Mouse (Mus musculus): ENCODE measurements around the gene Wbp1.

The Wbp1 gene

GRCm38 (mm10) chr6:83115682-83116372, 5.5 kb downstream of the Wbp1 start:
- no peak for DNase-seq

DNA sequence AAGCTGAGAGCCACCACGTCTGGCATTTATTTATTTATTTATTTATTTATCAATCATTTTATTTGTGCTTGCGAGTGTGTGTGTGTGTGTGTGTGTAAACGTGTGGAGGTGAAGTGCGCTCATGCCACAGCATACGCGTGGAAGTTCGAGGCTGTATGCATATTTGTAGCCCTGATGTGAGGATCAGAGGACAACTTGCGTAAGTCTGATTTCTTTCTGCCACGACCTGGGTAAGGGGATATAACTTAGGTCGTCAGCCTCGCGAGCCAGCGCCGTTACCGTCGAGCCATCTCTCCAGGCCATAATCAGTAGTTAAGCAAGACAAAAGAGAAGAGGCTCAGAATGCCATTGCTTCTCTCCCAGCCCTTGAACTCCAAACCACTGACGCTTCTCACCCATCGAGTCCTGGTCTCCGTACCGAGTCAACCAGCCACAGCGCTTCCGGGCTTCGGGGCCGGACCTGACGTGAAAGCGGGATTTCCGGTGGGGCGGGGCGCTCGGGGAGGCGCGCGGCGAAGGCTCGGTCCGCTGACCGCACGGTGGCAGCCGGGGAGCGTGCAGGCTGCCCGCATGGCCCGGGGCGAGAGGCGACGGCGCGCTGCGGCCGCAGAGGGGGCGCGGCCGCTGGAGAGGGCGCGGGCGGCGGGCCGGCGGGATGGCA, 6.2 kb downstream of the Wbp1 start, which contains the start of gene Mogs:
TSS of gene Mogs (plus strand) at position 486 of the 661 bp plus-strand sequence.
- peak; percentile 96 to 97 for DNase-seq

GRCm38 (mm10) chr6:83111510-83112136, 9.7 kb downstream of the Wbp1 start:
- no peak for DNase-seq

- DNase-seq = peak; percentile 88
Observed at GRCm38 (mm10) chr6:83108762-83109668, 12.3 kb downstream of the Wbp1 start, which contains the start of gene Mrpl53. Mrpl53 (plus strand) TSS chr6:83109040.

DNA sequence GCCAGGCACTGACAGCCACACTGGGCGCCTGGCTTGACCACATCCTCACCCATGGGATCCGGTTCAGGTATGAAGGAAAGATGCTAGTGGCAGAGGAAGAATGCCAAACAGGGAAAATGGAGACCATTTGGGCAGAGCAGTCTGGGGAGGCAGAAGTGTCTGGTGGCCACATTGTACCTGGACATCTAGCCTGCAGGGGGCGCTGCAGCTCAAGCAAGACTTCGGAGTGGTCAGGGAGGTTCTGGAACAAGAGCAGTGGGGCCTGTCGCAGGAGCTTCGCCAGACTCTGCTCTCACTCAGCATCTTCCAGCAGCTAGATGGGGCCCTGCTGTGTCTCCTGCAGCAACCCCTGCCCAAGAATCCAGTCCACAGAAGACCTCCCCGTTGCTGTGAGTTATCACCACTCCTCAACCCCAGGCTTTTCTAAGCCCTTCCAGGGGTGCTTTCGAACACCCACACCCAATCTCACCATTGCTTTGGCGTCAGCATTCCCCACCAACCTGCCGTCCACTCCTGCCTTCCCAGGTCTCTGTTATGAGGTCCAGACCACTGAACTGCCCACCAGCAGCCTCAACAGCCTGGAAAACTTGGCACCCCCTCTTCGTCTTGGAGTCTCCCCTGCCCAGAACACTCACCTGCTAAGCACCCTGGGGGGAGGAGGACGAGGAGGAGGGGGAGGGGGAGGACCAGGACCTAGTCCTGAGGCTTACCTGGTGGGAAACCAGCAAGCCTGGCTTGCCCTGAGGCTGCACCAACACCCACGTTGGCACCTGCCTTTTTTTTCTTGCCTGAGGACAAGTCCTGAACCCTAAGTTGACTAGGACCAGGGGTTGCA, 13.6 kb downstream of the Wbp1 start:
- DNase-seq = peak; percentile 79 to 89

GRCm38 (mm10) chr6:83104158-83104557, 17.2 kb downstream of the Wbp1 start:
- DNase-seq = no peak

GRCm38 (mm10) chr6:83103130-83103650, 18.2 kb downstream of the Wbp1 start:
- DNase-seq = no peak

DNA sequence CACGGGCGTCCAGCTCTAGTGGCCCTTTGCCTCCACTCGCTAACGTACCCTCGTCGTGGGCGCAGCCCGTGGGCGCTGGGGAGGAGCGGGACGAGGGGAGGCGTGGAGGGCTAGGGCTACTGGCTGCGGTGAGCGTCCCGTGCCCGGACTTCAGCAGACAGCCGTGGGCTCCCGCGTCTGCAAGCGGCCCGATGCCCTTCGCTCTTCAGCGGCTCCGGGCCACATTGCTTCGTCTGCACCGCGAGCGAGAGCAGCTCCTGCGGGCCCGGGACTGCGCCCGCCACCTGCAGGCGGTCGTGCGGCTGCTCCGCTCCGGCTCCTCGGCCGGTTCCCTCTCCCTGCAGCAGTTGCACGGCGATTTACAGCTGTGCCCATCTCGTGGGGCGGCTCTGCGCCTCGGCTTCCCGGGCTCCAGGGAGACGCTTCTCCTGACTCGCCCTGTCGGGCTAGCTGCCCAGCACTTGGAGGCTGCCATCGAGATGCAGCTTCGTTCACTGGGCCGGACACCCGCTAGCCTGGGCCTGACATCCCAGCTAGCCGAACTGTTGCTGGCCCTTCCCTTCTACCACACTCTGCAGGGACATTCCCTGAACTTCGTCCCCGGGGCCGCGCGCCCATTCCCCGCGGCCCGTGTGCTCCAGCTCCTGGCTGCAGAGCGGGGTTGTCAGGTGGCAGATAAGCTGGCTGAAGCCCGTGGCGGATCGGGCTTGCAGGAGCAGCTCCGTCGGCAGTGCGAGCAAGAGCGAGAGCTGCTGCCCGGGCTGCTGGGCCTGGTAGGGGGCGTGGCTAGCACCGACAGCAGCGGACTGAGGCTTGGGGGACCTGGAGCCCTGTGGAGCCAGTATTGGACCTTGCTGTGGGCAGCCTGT, 19.4 kb downstream of the Wbp1 start:
- peak; percentile 79 to 83 for DNase-seq

GRCm38 (mm10) chr6:83101316-83101687, 20.1 kb downstream of the Wbp1 start, which contains the start of the genes Ccdc142 and Gm42688:
Ccdc142 (plus strand) TSS chr6:83101601.
Gm42688 (plus strand) TSS chr6:83101617.
- peak; percentile 92 for DNase-seq

DNA sequence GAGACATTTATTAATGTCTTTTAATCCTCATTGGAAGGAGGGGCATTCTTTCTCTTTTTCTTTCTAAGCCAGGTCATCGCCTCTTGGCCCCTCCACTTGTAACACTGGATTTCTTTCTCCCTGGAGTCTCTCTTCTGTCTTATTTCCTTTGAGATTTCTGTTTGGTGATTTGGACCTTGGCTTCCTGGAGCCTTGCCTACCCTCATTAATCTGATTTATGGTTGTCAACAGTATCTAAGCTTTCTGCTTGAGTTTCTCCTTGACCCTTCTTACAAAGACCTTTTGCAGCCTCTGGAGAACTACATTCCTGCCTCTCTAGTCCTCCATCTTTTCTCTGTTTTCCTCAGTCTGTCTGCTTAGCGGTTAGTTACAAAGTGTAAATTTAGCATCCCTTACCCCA, 22.9 kb downstream of the Wbp1 start:
- no peak for DNase-seq

DNA sequence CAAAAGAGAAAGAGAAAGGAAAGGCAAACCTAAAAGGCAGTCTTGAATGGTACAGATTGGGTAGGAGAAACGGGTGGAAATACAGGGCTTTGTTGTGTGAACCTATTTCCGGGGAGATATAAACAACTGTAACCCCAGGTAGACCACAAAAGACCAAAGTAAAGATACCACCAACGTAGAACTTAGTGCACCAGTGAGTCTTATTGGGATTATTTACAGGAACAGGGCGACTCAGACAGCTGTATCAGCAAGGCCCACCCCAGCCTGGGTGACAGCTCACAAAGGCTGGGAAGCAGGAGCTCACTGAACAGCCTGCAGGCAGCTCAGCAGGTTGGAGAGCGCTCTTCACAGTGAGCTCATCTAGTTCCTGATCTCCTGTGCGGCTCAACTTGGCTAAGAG, 25.4 kb downstream of the Wbp1 start:
- no peak for DNase-seq

DNA sequence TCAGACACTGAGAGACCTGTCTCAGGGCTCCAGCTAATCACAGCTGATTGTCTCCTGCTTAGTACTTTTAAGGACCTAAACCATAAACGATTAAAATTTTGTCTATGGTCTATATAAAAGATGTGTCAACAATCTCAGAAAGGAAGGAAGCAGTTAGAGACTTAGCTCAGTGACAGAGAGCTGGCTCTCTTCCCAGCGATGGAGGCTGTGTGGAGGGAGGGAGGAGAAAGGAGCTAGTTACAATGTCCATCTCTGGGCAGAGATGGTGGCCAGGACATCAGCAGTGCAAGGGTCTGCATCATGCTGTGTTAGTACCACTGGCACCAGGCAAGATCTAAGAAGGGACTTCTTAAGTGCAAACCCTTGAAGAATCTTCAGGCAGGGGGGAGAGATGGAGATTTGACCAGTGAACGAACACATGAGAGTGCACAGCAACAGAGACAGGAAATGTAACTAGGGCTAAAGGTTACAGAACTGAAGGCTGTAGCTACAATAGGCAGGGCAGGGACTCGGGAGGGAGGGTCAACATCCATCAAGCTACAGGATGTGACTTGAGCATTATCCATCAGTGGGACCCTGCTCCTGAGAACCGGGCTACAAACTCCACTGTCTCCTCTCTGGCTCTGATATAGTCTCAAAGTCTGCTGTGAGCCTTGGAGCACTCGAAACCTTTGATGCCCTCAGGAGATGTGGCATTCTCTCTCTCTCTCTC, 28.8 kb downstream of the Wbp1 start:
- DNase-seq = peak; percentile 55 to 56

- no peak for DNase-seq
Observed at GRCm38 (mm10) chr6:83087926-83088260, 33.5 kb downstream of the Wbp1 start.

DNA sequence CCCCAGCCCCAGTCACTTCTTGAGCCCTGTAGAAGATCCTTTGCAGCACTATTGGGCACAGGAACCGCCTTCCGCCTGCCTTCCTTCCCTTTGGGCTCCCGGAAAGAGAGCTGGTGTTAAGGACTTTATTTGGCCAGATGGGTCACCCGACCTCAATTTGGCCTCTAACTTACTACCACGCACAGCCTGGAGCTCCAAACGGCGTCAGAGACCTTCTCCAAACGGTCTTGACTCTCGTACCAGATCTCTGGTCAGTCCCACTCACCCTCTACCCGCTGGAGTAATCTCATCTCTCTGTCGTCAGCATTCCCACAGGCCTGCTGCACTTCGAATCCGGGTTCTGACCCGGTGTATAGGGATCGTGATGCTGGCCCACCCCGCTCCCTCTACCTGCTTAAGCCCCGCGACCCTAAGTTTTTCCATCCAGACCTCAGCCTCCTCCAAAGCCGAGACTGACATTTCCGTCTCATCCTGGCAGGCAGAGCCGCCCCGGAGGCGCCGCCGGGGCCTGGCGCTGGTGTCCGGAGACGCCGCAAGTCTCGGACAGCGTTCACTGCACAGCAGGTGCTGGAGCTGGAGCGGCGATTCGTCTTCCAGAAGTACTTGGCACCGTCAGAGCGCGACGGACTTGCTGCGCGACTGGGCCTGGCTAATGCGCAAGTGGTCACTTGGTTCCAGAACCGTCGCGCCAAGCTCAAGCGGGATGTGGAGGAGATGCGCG, 34.0 kb downstream of the Wbp1 start:
- DNase-seq = peak; percentile 28 to 49

GRCm38 (mm10) chr6:83086121-83087035, 35.0 kb downstream of the Wbp1 start, which contains the start of gene Lbx2:
Lbx2 (plus strand) TSS chr6:83086367.
- DNase-seq = peak in 1 of 2 experiments; percentile 26

DNA sequence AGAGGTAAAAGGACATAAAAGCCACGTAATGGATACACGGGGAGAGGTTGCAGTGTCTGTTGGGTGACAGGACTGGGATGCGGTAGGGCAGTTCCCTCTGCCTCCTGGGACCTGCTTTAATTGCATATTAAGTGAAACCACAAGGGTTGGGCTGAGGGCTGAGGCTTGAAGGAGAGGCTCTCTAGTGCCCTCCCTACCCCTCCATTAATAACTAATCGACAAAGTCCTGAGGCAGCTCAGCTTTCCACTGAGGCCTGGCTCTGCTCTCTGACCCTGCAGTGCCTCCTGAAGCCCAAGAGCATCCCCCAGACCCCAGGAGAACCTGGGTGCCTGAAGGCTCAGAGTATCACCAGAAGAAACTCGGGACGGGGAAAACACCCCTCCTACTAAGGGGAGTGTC, 36.9 kb downstream of the Wbp1 start:
- no peak for DNase-seq

DNA sequence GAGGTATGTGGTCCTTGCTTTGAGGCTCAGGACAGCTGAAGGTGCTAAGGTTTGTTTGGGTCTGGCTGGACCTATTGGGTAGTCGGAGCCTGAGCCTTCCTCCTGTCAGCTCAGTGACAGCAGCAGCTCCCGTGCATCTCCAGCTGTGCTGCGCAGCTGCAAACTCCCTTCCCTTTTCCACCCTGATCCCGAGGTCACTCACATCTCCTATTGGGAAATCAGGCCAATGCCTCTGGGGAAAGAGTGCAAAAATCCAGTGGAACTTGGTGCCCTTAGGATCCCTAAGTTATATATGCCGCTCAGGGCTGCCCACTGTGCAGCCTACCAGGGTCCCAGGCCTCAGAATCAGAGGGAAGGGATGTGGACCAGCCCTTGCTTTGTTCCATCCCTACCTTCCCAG, 37.9 kb downstream of the Wbp1 start:
- no peak for DNase-seq

DNA sequence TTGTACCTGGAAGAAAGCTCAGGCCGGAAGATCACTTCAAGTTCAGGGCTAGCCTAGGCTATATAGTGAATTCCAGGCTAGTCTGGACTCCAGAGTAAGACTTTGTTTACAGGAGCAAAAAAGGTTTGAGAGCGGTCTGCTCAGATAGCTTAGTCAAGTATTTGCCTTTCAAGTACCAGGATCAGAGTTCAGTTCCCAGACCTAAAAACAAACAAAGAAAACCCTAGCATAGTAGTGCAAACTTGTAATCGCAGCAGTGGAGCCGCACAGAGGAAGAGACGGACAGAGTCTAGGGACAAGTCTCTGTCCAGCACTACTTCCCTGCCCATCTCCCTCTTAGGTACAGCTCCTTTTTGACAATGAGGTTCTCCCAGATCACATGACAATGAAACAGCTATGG, 41.1 kb downstream of the Wbp1 start:
- no peak for DNase-seq
